Mouse (Mus musculus): ENCODE measurements at regions not wholly inside any gene's neighbourhood (a gene's known extent, or its start where the extent isn't known, plus 50 kb on each side); places are given as distances from the start of the nearest gene placed in this dataset.

DNA sequence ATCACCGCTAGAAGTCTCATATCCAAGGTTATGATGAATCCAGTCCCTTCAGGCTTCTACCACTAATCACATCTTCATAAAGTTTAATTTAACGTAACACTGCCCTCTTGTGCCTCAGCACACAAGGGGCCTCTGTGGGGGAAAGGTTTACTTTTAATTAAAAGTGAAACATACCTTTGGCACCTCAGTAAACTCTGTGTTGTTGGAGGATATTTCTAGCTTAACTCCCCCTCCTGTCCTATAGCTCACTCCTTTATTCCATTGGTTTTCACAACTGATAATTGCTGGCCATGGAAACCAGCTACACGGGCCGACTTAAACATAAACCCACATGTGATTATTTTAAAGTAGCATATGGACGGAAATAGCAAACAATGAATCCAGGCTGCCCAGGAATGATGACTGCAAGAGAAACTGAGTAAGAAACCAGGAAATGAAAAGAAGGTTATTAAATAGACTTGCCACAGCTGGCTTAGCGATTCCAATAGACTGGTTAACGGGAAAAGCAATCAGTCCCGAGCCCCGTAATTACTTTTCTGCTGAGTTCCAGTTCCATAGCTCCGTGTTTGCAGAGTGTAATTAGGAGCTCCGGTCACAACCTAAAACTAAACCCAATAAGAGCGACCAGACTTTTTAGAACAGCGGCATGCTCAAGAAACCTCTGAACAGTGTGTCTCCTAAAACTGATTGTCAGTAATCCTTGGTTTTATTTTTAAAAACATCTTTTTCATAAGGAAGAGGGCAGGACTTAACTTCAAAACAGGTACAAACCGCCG, 600.2 kb upstream of the Adamts9 start:
- Histone ChIP-seq H3K79me2 (ENCODE audit: control insufficient read depth, insufficient read depth, low read length, poor library complexity) (no peaks in the 10 kb centered on the region), H3K36me3 (ENCODE audit: control insufficient read depth in 1 of 2, insufficient read depth in 2 of 2, low read length in 2 of 2) (no peaks in the 10 kb centered on the region), H3K9me3 (replicated peaks; ENCODE audit: insufficient read depth, low read length) (no peaks in the 10 kb centered on the region), H3K4me3 (ENCODE audit: control insufficient read depth in 1 of 2, insufficient read depth in 1 of 2, low read depth in 2 of 2, low read length in 2 of 2) (no peak overlapping the region), H3K9ac (ENCODE audit: control insufficient read depth, low read depth, low read length, poor library complexity, severe bottlenecking) (no peak overlapping the region), H3K27me3 (ENCODE audit: control insufficient read depth in 1 of 2, insufficient read depth in 2 of 2, low read length in 2 of 2) (no peaks in the 10 kb centered on the region), H3K4me1 (ENCODE audit: control insufficient read depth in 1 of 2, insufficient read depth in 2 of 2, low read length in 2 of 2) (no peaks in the 10 kb centered on the region), H3K27ac (ENCODE audit: control insufficient read depth, low read depth, low read length) (no peak overlapping the region)
- no peak for TF ChIP-seq MEF2A (IDR thresholded peaks at IDR 0.05; ENCODE audit: extremely low read depth, insufficient replicate concordance, low read depth, low read length, poor library complexity, severe bottlenecking)
- no peak for TF ChIP-seq JUND (IDR thresholded peaks at IDR 0.05; ENCODE audit: low read depth, low read length)
- TF ChIP-seq ZMIZ1 (IDR thresholded peaks at IDR 0.05; ENCODE audit: low read depth, low read length) = no peak
- TF ChIP-seq HCFC1 (IDR thresholded peaks at IDR 0.05; ENCODE audit: low read depth, low read length) = no peak
- no peak for TF ChIP-seq RAD21 (IDR thresholded peaks at IDR 0.05; ENCODE audit: low read depth, low read length)
- no peak for TF ChIP-seq KAT2A (conservative IDR thresholded peaks at IDR 0.05; ENCODE audit: low read depth, low read length)
- TF ChIP-seq BHLHE40 (IDR thresholded peaks at IDR 0.05; ENCODE audit: borderline replicate concordance, low read depth, low read length) = no peak
- TF ChIP-seq MYB (IDR thresholded peaks at IDR 0.05; ENCODE audit: low read depth, low read length) = no peak
- no peak for TF ChIP-seq TAL1 (IDR thresholded peaks at IDR 0.05; ENCODE audit: low read length)
- no peak for TF ChIP-seq USF1 (IDR thresholded peaks at IDR 0.05; ENCODE audit: low read depth, low read length)
- TF ChIP-seq GABPA (IDR thresholded peaks at IDR 0.05; ENCODE audit: low read depth, low read length) = no peak
- no peak for TF ChIP-seq USF2 (IDR thresholded peaks at IDR 0.05; ENCODE audit: borderline replicate concordance in 1 of 2, insufficient read depth in 1 of 2, low read depth in 1 of 2, low read length in 2 of 2)
- TF ChIP-seq POLR2AphosphoS5 (IDR thresholded peaks at IDR 0.05; ENCODE audit: borderline replicate concordance, low read depth, low read length) = no peak
- TF ChIP-seq ZKSCAN1 (IDR thresholded peaks at IDR 0.05; ENCODE audit: low read depth, low read length) = no peak
- TF ChIP-seq ETS1 (IDR thresholded peaks at IDR 0.05; ENCODE audit: low read depth, low read length) = no peak
- TF ChIP-seq ELF1 (IDR thresholded peaks at IDR 0.05; ENCODE audit: low read depth, low read length) = no peak
- TF ChIP-seq CHD1 (IDR thresholded peaks at IDR 0.05; ENCODE audit: low read depth, low read length) = no peak
- DNase-seq (ENCODE audit: low read depth, low spot score) = no peak

DNA sequence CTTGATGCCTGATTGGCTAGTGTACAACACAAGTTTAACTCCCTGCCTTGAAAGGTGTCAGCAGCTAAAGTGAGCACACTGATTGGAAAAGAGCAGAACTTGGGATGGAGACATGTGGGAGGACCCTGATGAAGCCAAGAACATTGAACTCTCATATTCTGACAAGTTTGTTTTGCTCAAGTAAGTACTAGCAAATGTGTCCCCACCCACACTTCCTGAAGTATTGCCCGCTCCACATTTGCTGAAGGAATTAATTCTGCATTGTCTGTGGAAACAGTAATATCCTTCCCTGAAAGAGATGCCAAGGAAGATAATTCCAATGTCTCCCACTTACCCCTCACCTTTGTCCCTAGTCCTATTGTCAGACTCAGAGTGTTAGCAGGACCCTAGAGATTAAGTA, 596.3 kb upstream of the Adamts9 start:
- H3K36me3 ChIP-seq (ENCODE audit: control insufficient read depth in 1 of 2, insufficient read depth in 2 of 2, low read length in 2 of 2) = no peaks in the 10 kb centered on the region
- H3K27ac ChIP-seq (ENCODE audit: control insufficient read depth, low read depth, low read length) = no peak overlapping the region
- DNase-seq (ENCODE audit: low read depth, low spot score) = no peak
- H3K4me3 ChIP-seq (ENCODE audit: control insufficient read depth in 1 of 2, insufficient read depth in 1 of 2, low read depth in 2 of 2, low read length in 2 of 2) = no peak overlapping the region
- H3K9ac ChIP-seq (ENCODE audit: control insufficient read depth, low read depth, low read length, poor library complexity, severe bottlenecking) = no peak overlapping the region
- no peaks in the 10 kb centered on the region for H3K79me2 ChIP-seq (ENCODE audit: control insufficient read depth, insufficient read depth, low read length, poor library complexity)
- no peaks in the 10 kb centered on the region for H3K27me3 ChIP-seq (ENCODE audit: control insufficient read depth in 1 of 2, insufficient read depth in 2 of 2, low read length in 2 of 2)
- no peaks in the 10 kb centered on the region for H3K4me1 ChIP-seq (ENCODE audit: control insufficient read depth in 1 of 2, insufficient read depth in 2 of 2, low read length in 2 of 2)
- no peak for TF ChIP-seq POLR2AphosphoS2 (IDR thresholded peaks at IDR 0.05; ENCODE audit: low read length)
- TF ChIP-seq SMC3 (IDR thresholded peaks at IDR 0.05; ENCODE audit: low read depth, low read length) = no peak
- TF ChIP-seq MAFK (IDR thresholded peaks at IDR 0.05; ENCODE audit: borderline replicate concordance, low read depth, low read length) = no peak
- TF ChIP-seq POLR2AphosphoS5 (IDR thresholded peaks at IDR 0.05; ENCODE audit: borderline replicate concordance, low read depth, low read length) = no peak
- no peak for TF ChIP-seq ZKSCAN1 (IDR thresholded peaks at IDR 0.05; ENCODE audit: low read depth, low read length)
- TF ChIP-seq MAZ (IDR thresholded peaks at IDR 0.05; ENCODE audit: low read depth, low read length) = no peak
- no peak for TF ChIP-seq TCF12 (IDR thresholded peaks at IDR 0.05; ENCODE audit: low read depth, low read length)
- TF ChIP-seq TBP (IDR thresholded peaks at IDR 0.05; ENCODE audit: low read depth, low read length) = no peak
- TF ChIP-seq RAD21 (IDR thresholded peaks at IDR 0.05; ENCODE audit: low read depth, low read length) = no peak
- no peak for TF ChIP-seq CTCF (IDR thresholded peaks at IDR 0.05 in 2 of 3, conservative IDR thresholded peaks at IDR 0.05 in 1 of 3; ENCODE audit: control insufficient read depth in 1 of 3, insufficient read depth in 1 of 3, low read depth in 2 of 3, low read length in 3 of 3, poor library complexity in 1 of 3, severe bottlenecking in 1 of 3)
- TF ChIP-seq ZMIZ1 (IDR thresholded peaks at IDR 0.05; ENCODE audit: low read depth, low read length) = no peak
- TF ChIP-seq NRF1 (IDR thresholded peaks at IDR 0.05; ENCODE audit: insufficient read depth, low read depth, low read length, poor library complexity, severe bottlenecking) = no peak
- TF ChIP-seq MYC (IDR thresholded peaks at IDR 0.05; ENCODE audit: low read depth, low read length) = no peak
- no peak for TF ChIP-seq ZNF384 (IDR thresholded peaks at IDR 0.05; ENCODE audit: low read depth, low read length)
- TF ChIP-seq CHD1 (IDR thresholded peaks at IDR 0.05; ENCODE audit: low read depth, low read length) = no peak
- TF ChIP-seq BHLHE40 (IDR thresholded peaks at IDR 0.05; ENCODE audit: borderline replicate concordance, low read depth, low read length) = no peak
- H3K9me3 ChIP-seq (replicated peaks; ENCODE audit: insufficient read depth, low read length) = no peaks in the 10 kb centered on the region
